Mouse (Mus musculus) CH12.LX (cell line): ENCODE measurements at regions not wholly inside any gene's neighbourhood (a gene's known extent, or its start where the extent isn't known, plus 50 kb on each side); places are given as distances from the start of the nearest gene placed in this dataset.

Experiments used
- DNase-seq: peaks from one replicate; pipeline ENCODE4 v3.0.0-alpha.2; 2013; ENCODE audit errors: extremely low read depth
- H3K27ac ChIP-seq: 2 replicates; pipeline ENCODE4 v1.5.1; 2012; ENCODE audit warnings: low read depth, mild to moderate bottlenecking, control low read depth, moderate library complexity; ENCODE audit not compliant: insufficient read depth
- H3K27me3 ChIP-seq: replicated peaks from 2 replicates; pipeline ENCODE3; 2012; ENCODE audit warnings: inconsistent platforms
- H3K36me3 ChIP-seq, 2 experiments: replicated peaks in 1 of 2; 2 replicates each; pipeline versions ENCODE3 to v1.6.1; 2012; ENCODE audit warnings: inconsistent platforms in 1 of 2, low read length in 1 of 2, mild to moderate bottlenecking in 1 of 2, mixed read lengths in 1 of 2, moderate library complexity in 1 of 2; ENCODE audit not compliant: control insufficient read depth in 1 of 2, insufficient read depth in 1 of 2
- H3K4me1 ChIP-seq, 2 experiments: 2 replicates each; pipeline ENCODE4 v1.6.1; 2012; ENCODE audit warnings: inconsistent platforms in 1 of 2, moderate library complexity in 1 of 2; ENCODE audit not compliant: insufficient read depth in 2 of 2, control insufficient read depth in 1 of 2
- H3K4me2 ChIP-seq: 2 replicates; pipeline ENCODE4 v1.6.1; 2012; ENCODE audit warnings: low read depth, mild to moderate bottlenecking, control low read depth; ENCODE audit not compliant: poor library complexity, insufficient read depth, severe bottlenecking
- H3K4me3 ChIP-seq, 3 experiments: fragments of 150-350 bp in 1 of 3; sonication (generic) in 1 of 3; replicated peaks in 1 of 3; 2 replicates each; pipeline versions ENCODE3 to v1.5.1; 2011 to 2012; ENCODE audit warnings: low read depth in 2 of 3, low read length in 2 of 3, mild to moderate bottlenecking in 2 of 3, moderate library complexity in 2 of 3, control low read depth in 1 of 3, improper control_type of control experiment in 1 of 3, inconsistent platforms in 1 of 3, mixed read lengths in 1 of 3; ENCODE audit not compliant: poor library complexity in 1 of 3
- H3K79me2 ChIP-seq: replicated peaks from 2 replicates; pipeline ENCODE4 v1.6.1; 2012; ENCODE audit warnings: mild to moderate bottlenecking, moderate library complexity; ENCODE audit not compliant: control insufficient read depth, poor library complexity, insufficient read depth, severe bottlenecking; ENCODE audit errors: extremely low read depth
- H3K9ac ChIP-seq: 2 replicates; pipeline ENCODE4 v1.6.1; 2012; ENCODE audit warnings: low read depth, mild to moderate bottlenecking, control low read depth, moderate library complexity; ENCODE audit not compliant: insufficient read depth
- H3K9me3 ChIP-seq: replicated peaks from 2 replicates; pipeline ENCODE3; 2012; ENCODE audit warnings: low read length, inconsistent platforms, mixed read lengths
- BHLHE40 ChIP-seq: IDR thresholded peaks from 2 replicates; pipeline ENCODE4 v1.6.1; 2011; ENCODE audit warnings: mild to moderate bottlenecking, low read depth, low read length, improper control_type of control experiment
- CHD2 ChIP-seq: IDR thresholded peaks from 2 replicates; pipeline ENCODE4 v1.6.1; 2011; ENCODE audit warnings: low read length, improper control_type of control experiment
- CTCF ChIP-seq, 2 experiments: IDR thresholded peaks in 1 of 2; conservative IDR thresholded peaks in 1 of 2; 2 replicates each; pipeline ENCODE4 v1.5.1; 2011 to 2012; ENCODE audit warnings: low read depth in 2 of 2, low read length in 2 of 2, improper control_type of control experiment in 1 of 2, inconsistent platforms in 1 of 2, mild to moderate bottlenecking in 1 of 2, moderate library complexity in 1 of 2
- E2F4 ChIP-seq: IDR thresholded peaks from 2 replicates; pipeline ENCODE4 v1.6.1; 2011; ENCODE audit warnings: low read depth, low read length, improper control_type of control experiment; ENCODE audit not compliant: insufficient replicate concordance
- ETS1 ChIP-seq: conservative IDR thresholded peaks from 2 replicates; pipeline ENCODE4 v1.6.1; 2012; ENCODE audit warnings: low read depth, mild to moderate bottlenecking, inconsistent platforms, low read length, improper control_type of control experiment, moderate library complexity
- HCFC1 ChIP-seq: IDR thresholded peaks from 2 replicates; pipeline ENCODE4 v1.6.1; 2012; ENCODE audit warnings: low read depth, mild to moderate bottlenecking, inconsistent platforms, low read length, improper control_type of control experiment
- JUN ChIP-seq: IDR thresholded peaks from 2 replicates; pipeline ENCODE4 v1.6.1; 2011; ENCODE audit warnings: low read depth, mild to moderate bottlenecking, low read length, improper control_type of control experiment, moderate library complexity; ENCODE audit not compliant: insufficient read depth
- JUND ChIP-seq: conservative IDR thresholded peaks from 2 replicates; pipeline ENCODE4 v1.6.1; 2011; ENCODE audit warnings: low read depth, low read length, improper control_type of control experiment
- MAFK ChIP-seq: IDR thresholded peaks from 2 replicates; pipeline ENCODE4 v1.6.1; 2011; ENCODE audit warnings: low read length, improper control_type of control experiment; ENCODE audit not compliant: insufficient replicate concordance
- MAX ChIP-seq: IDR thresholded peaks from 2 replicates; pipeline ENCODE4 v1.6.1; 2011; ENCODE audit warnings: low read length, improper control_type of control experiment
- MAZ ChIP-seq: IDR thresholded peaks from 2 replicates; pipeline ENCODE4 v1.6.1; 2012; ENCODE audit warnings: low read depth, mild to moderate bottlenecking, inconsistent platforms, low read length, improper control_type of control experiment, moderate library complexity
- MXI1 ChIP-seq: IDR thresholded peaks from 2 replicates; pipeline ENCODE4 v1.6.1; 2011; ENCODE audit warnings: mild to moderate bottlenecking, low read depth, low read length, improper control_type of control experiment
- MYC ChIP-seq: IDR thresholded peaks from 2 replicates; pipeline ENCODE4 v1.6.1; 2011; ENCODE audit warnings: low read depth, mild to moderate bottlenecking, improper control_type of control experiment, low read length
- NELFE ChIP-seq: IDR thresholded peaks from 2 replicates; pipeline ENCODE4 v1.6.1; 2011; ENCODE audit warnings: low read depth, low read length, improper control_type of control experiment
- NRF1 ChIP-seq: IDR thresholded peaks from 2 replicates; pipeline ENCODE4 v1.6.1; 2014; ENCODE audit warnings: low read depth, mild to moderate bottlenecking, inconsistent platforms, low read length, improper control_type of control experiment, moderate library complexity
- PAX5 ChIP-seq: IDR thresholded peaks from 2 replicates; pipeline ENCODE4 v1.6.1; 2012; ENCODE audit warnings: low read length, inconsistent platforms, mixed read lengths
- POLR2A ChIP-seq: IDR thresholded peaks from 2 replicates; pipeline ENCODE4 v1.6.1; 2011; ENCODE audit warnings: low read depth, mild to moderate bottlenecking, improper control_type of control experiment, low read length
- POLR2AphosphoS2 ChIP-seq: IDR thresholded peaks from 2 replicates; pipeline ENCODE4 v1.6.1; 2011; ENCODE audit warnings: low read depth, low read length, improper control_type of control experiment
- SIN3A ChIP-seq: IDR thresholded peaks from 2 replicates; pipeline ENCODE4 v1.6.1; 2012; ENCODE audit warnings: low read length, improper control_type of control experiment, inconsistent platforms
- TCF12 ChIP-seq: IDR thresholded peaks from 2 replicates; pipeline ENCODE4 v1.6.1; 2014; ENCODE audit warnings: low read depth, mild to moderate bottlenecking, inconsistent platforms, low read length, improper control_type of control experiment
- ZMIZ1 ChIP-seq: IDR thresholded peaks from 2 replicates; pipeline ENCODE4 v1.6.1; 2012; ENCODE audit warnings: low read depth, mild to moderate bottlenecking, inconsistent platforms, low read length, improper control_type of control experiment
- dilution Hi-C: fragments of 300-500 bp; cut with MboI; formaldehyde crosslinking; loops from 2 replicates; pipeline ENCODE4 v1.14.3; 2020; ENCODE audit warnings: low sequenced_read_pairs; ENCODE audit not compliant: extremely low pct_unique_long_range_greater_than_20kb, extremely low pct_ligation_motif_present
- in situ Hi-C: fragments of 300-500 bp; cut with MboI; formaldehyde crosslinking; loops from 3 replicates; pipeline ENCODE4 v1.14.3; 2019; ENCODE audit warnings: low sequenced_read_pairs, low pct_ligation_motif_present, low pct_unique_long_range_greater_than_20kb, mixed read lengths

DNA sequence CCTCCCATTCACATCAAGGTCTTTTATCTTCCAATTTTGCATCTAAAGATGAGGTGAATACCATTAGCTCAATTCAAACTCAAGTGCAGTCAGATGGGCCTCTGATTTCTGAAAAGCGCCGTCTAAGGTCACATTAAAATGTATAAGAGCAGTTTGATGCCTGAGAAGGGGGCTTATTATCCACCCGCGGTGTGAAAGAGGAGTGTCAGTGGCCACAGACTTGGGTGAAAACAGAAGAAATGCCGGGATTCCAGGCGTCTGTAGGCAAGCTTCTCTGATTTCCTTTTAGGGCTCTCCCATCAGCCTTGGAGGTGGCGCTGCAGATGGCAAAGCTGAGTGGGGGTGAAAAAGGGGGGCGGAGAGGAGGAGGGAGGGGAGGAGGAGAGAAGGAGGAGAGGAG lies 143.7 kb downstream of the Bcl11b start:
- in situ Hi-C loops, result no loop called here
- H3K27me3 ChIP-seq, result no peaks in the 10 kb centered on the region
- TF ChIP-seq MYC, result no peak
- no peak for TF ChIP-seq SIN3A
- TF ChIP-seq TCF12, result no peak
- no peak for TF ChIP-seq POLR2AphosphoS2
- no peak for TF ChIP-seq JUND
- no peak for TF ChIP-seq CHD2
- no peak for TF ChIP-seq E2F4
- no peak for TF ChIP-seq JUN
- no peak for TF ChIP-seq ETS1
- no peak for TF ChIP-seq ZMIZ1
- no peak for TF ChIP-seq POLR2A
- TF ChIP-seq MXI1, result no peak
- no peak for TF ChIP-seq MAFK
- no peak for TF ChIP-seq MAZ
- TF ChIP-seq, all 38 proteins: peak for 0
- Histone ChIP-seq H3K79me2 (no peaks in the 10 kb centered on the region), H3K9ac (no peak overlapping the region), H3K4me3 (no peak overlapping the region), H3K9me3 (peaks cover 68% of the 10 kb centered on the region), H3K4me1 (no peaks in the 10 kb centered on the region), H3K4me2 (no peak overlapping the region), H3K27ac (no peak overlapping the region), H3K36me3 (no peaks in the 10 kb centered on the region)
- dilution Hi-C loops, result no loop called here
- no peak for DNase-seq

GRCm38 (mm10) chr12:107860358-107860757 lies 143.0 kb downstream of the Bcl11b start:
- Histone ChIP-seq H3K79me2 (no peaks in the 10 kb centered on the region), H3K27me3 (no peaks in the 10 kb centered on the region), H3K4me3 (no peak overlapping the region), H3K9me3 (peaks cover 64% of the 10 kb centered on the region), H3K9ac (no peak overlapping the region)
- no peak for DNase-seq
- in situ Hi-C loops (no loop called here), dilution Hi-C loops (no loop called here)
- TF ChIP-seq BHLHE40 (no peak), JUN (no peak), MXI1 (no peak), POLR2A (no peak), HCFC1 (no peak), CTCF (conservative IDR thresholded peaks at IDR 0.05 in 1 of 2, IDR thresholded peaks at IDR 0.05 in 1 of 2; ENCODE audit: low read depth in 2 of 2, low read length in 2 of 2) (no peak), MYC (no peak), NELFE (no peak), ZMIZ1 (no peak), PAX5 (no peak), JUND (no peak), NRF1 (no peak), MAX (no peak)
- TF ChIP-seq, all 38 proteins: peak for 0
- Histone ChIP-seq H3K27ac (no peak overlapping the region), H3K36me3 (no peaks in the 10 kb centered on the region), H3K4me1 (no peaks in the 10 kb centered on the region), H3K4me2 (no peak overlapping the region)
